Mouse (Mus musculus): ENCODE measurements around the gene Shisa7. TPM values are rescaled to one million over a fixed set of nuclear protein-coding genes. Genes with fewer than 3 reads are reported as not detected.
"Not testable (repeated sequence)": the region's sequence is repeated elsewhere in the genome, so short reads cannot be mapped to it uniquely, and the experiment has no call there.

Shisa7 gene
- total RNA-seq, 2 experiments from 2014 or later, result 0.12 to 0.18 TPM

DNA sequence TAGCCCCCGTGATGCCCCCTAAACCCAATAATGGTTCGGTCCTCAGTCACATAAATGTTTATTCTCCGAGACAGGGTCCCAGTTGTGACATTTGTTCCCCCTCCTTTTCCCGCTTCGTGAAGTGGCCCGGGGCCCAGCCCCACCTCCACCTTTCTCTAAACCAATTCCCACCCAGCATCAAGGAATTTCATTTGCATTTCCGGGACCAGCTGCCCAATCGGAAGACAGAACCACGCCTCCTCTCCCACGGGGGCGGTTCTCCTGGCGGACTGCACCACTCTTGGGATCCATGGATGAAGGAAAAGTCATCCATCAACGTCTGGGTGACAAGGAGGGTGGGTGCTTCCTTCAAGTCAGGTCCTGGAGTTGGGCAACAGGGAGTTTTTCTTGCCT is 417 bp upstream of the Shisa7 start:
- DNase-seq, result no peak

DNA sequence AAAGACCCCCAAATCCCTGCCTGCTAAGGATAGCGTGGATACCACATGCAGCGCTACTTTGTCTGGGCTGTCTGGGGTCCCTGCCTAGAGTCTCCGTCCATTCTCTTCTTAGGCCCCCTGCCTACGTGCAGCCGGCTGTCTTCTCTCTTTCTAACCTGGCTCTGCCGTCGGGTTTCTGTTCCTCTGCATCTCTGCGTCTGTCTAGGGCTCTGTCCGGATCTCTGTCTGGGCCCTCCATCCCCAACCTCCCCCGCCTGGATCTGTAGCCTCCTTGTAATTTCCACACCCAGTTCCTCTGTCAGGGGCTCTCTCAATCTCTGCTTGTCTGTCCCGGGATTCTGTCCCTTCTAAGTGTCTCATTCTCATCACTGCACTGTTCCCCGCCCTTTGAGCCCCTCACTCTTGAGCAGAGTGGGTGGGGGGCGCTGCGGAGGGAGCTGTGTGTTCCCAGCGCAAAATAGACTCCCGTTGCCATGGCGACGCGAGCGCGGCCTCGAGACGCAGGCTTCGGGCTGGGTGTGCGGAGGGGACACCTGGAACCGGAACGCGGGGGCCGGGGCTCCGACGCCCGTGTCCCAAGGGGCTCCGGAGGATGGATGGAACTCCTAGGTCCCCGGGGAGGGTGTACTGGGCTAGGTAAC is 772 bp downstream of the Shisa7 start:
- no peak for DNase-seq

DNA sequence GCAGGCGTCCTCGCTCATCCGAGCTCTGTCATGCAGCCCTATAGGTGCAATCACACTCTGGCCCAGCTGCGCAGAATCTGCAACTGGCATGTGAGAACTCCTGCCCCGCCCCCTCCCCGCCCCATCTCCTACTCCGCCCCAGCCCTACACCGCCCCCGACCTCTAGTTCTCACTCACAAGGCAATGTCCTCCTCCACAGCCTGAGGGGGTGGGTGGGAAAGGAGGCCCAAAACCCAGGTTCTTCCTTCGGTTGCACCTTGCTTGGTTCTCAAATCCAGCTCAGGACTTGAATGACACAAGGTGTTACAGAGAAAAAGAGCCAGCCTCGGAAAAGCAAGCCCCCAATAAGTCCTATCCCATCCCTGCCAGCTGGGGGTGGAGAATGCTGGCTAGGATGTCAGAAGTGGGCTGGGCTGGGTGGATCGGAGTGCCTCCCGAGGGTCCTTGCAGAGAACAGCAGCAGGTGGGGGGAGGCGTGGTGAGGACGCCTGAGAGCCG is 1.8 kb downstream of the Shisa7 start:
- no peak for DNase-seq

DNA sequence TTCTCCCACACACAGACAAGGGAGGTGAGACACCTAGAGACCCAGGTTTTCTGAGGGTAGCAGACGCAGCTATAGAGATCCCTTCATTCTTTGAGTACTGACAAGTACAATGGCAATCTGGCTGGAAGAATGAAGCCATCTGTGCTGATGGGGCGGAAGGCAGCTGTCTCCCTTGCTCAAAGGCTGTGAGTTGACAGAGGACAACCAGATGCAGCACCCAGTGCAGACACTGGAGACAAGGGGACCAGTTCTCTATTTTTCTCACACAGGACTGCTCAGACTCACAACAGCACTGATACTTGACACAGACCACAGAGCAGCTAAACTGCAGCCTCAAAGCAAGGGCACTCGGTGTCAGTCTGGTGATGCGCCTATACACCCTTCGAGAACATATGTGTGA is 2.4 kb downstream of the Shisa7 start:
- no peak for DNase-seq

DNA sequence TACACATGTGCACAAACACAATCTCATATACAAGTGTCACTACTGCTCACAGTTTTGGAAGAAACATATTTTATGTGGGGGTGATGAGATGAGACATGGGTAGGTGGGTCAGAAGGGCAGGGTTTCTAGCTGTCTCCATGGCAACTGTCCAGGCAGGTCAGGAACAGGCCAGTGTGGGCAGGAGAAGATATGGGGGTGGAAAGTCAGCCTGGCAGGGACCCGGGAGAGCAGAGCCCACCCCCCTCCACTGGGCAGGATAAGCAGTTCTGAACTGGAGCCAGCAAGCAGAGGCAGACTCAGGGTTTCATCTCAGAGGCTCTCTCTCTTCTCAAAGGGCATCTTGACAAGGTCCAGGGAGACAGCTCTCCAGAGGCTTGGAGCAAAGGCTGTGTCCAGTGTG is 6.9 kb downstream of the Shisa7 start:
- no peak for DNase-seq

DNA sequence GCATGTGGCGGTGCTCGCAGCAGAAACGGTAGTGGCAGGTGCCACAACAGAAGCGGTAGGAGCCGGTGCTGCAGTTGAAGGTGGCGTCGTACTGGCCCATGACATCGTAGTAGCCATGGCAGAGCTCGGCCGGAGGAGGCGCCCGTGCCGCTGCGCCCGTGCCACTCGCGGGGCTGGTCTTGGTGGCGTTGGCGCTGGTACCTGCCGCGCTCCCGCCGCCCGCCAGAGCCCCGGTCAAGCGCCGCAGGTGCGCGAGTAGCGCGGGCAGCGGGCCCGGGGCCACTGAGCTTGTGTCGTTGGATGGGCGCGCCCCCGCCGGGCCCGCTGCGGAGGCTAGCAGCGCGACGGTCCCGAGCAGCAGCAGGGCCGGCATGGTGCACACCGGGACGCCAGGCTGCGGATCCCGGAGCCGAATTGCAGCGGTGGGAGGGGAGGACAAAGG is 8.1 kb downstream of the Shisa7 start:
- peak; percentile 47 for DNase-seq

DNA sequence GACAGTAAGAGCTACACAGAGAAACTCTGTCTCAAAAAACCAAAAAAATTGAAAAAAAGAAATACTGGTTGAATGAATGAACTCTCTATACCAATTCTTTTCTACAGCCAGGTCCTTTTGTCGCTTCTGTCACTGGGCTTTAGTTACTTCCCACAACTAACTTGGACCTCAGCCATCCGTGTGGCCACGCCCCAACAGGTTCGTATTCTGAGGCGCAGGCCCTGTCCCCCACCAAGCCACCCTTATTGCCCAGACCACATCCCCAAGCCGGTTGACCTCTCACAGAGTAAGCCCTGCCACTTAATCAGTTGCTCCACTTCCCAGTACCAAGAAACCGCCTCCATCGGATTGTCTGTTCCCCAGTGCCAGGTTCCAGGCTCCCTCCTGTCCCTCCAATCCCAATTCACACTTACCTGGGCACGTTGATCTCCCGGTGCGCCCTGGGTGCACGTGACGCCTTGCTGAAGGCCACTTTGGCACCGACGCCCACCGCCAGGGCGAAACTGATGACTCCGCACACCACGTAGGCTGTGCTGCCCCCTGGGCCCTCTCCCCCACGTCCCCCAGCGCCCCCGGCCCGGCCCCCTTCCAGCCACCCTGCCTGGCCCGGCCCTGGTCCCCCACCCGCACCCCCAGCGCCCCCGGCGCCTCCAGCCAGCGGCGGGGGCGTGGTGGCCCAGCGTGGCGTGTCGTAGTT is 8.7 kb downstream of the Shisa7 start:
- no peak for DNase-seq

DNA sequence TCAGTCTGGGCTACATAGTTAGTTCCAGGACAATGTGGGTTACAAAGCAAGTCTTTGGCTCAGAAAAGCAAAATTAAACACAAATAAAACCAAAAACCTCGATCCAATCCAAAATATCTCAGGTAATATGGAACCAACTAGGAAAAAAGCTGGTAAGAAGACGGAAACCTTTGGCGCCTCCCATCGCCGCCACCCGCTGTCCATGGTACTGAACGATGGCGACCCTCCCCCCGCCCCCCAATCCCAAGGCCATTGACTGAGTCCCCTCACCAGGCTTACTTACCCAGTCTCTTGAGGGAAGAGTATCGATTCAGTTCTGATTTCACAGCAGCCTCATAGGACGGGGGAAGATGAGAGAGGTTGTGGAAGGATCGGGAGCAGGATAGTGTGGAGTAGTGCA is 14.0 kb downstream of the Shisa7 start:
- no peak for DNase-seq

DNA sequence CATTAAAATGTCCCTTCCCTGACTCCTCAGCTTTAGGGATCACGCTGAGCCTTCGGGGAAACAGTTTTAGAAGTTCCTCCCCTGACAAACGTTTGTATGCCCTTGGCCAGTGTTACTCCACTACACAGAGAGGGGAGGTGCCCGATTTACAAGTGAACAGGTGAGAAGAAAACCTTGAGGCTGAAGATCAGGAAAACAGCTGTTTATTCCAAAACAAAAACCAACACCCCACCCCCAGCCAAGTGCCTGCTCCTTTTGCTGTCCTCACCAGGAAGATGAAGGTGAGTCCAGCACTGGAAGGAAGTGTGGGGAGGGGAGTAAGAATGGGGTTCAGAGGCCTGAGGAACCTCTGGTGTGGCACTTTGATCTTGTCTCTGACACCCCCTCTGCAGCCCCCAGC is 19.1 kb downstream of the Shisa7 start:
- no peak for DNase-seq

DNA sequence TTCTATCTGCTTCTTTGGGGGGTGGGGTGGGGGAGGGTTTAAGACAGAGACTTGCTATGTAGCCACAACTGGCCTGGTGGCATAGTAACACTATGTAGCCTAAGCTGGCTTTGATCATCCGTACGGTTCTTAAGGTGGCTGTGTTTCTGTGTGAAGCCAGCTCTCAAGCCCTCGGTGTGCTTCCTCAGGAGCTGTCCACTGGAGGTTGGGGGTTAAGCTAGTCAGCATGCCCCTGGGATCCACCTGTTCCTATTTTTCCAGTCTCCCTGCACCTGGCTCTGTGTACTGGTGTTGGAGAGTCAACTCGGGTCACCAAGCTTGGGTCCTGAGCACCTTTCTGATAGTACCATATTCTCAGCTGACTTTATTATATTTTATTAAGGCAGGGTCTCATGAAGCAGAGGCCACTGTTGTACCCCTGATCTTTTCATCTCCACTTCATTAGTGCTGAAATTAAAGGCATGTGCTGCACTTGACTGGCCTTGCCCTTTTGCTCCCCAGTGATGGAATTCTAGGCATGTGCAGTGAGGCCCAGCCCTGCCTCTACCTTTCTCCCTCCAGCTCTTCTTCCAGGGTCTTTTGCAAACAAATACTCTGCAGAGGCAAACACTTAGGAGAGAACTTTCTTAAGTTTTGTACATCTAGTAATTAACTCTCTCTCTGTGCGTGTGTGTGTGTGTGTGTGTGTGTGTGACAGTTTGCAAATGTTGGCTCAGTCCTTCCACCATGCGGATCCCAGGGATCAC is 22.2 kb downstream of the Shisa7 start:
- no peak for DNase-seq

DNA sequence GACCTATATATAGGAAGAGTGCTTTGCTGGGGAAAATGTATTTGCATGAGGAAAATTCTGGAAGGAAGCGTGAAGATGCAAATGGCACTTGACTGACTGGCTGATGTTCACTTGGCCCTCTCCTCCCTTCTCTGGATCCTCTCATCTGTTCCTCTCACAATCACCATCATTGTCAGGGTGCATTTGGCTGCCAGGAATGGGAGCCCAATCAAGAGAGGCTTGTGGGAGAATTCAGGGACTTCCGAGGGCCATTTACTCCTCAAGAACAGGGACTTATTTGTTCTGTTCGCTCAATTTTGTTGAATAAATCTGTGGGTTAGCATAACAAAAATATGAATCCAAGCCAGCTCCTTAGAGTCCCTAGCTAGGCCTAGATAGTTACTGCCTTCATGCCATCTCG is 22.8 kb downstream of the Shisa7 start:
- no peak for DNase-seq

DNA sequence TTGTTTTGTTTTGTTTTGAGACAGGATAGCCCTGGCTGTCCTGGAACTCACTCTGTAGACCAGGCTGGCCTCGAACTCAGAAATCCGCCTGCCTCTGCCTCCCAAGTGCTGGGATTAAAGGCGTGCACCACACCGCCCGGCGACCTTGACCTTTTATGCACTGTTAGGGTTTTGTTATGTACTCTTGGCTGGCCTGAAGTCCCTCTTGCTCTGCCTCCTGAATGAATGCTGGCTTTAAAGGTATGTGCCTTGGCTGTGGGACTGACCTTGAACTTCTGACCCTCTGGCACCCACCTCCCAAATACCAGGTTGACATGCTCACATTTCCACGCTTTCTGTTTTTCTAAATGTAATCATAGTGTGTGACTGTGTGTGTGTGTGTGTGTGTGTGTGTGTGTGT is 23.6 kb downstream of the Shisa7 start:
- not testable (repeated sequence) for DNase-seq

DNA sequence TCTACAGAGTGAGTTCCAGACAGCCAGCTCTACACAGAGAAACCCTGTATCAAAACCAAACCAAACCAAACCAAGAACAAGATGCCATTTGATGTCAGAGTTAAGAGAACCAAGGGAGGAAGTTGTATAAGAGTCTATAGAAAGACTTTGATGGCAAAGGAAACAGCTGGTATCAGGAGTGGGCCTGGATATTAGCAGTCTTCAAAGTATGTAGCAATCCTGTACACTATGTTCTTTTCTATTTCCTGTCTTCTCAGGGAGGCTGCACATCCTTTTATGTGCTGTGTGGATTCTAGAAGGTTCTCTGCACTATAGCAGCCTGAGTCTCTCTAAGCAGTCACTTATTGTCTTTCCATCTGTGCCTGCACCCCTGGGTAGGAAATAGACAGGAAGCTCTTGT is 27.9 kb downstream of the Shisa7 start:
- DNase-seq, result no peak

DNA sequence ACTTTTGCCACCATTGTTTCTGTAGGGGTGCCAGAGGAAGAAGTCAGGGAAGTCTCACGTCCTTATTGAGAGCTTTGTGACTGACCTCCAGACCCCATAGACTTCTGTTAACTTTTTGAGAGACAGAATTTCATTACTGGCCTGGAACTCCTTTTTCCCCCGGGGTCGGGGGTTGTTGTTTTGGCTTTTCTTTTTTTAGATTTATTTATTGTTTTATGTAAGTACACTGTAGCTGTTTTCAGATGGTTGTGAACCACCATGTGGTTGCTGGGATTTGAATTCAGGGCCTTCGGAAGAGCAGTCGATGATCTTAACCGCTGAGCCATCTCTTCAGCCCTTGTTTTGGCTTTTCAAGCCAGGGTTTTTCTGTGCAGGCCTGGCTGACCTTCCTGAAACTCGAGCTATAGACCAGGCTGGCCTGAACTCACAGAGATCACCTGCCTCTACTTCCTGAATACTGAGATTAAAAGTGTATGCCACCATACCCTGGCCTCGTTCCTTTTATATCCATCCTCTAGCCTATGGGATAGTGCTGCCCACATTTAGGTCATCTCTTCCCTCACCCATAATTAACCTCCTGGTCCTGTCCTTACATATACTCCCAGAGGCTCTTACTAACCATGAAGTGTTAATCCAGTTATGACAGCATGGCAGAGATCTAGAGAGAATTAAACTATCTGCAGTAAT is 31.2 kb downstream of the Shisa7 start:
- DNase-seq, result no peak

DNA sequence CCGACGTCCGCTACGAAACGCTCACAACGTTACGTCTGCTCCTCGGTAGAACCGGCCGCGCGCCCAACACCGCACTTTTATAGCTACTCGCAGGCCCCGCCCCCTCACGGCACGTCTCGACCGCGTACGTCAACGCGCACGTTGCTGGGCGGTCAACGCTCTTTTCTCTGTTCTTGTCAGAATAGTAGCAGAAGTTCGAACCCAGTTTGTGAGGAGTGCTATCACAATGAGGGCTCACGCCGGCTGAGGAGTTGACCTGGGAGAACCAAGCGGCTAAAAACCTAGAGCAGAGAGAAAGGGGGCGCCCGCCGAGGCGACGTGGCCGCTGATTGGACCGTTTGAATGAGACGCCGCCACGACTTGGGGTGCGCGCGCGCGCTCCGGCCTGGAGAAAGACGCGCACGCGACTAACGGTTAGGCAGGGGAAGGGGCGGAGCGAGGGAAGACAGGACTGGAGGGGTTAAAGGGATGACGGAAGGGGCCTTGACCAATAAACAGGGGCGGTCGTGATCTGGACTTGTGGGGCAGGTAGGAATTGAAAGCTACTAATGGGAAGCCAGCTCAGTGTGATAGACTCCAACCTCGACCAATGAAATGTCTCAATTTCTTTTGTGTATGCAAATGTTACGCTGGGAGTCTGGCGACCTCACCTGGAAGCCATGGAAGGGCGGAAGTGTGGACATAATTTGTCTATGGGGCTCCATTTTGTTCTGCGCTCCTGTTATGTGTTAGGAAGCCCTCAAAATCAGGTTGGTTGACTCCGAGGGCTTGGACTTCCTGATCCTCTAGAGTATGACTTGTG is 32.0 kb downstream of the Shisa7 start, which contains the start of gene Ube2s:
Ube2s (minus strand) TSS at position 288 of the 802 bp plus-strand sequence.
- peak; percentile 97 for DNase-seq

DNA sequence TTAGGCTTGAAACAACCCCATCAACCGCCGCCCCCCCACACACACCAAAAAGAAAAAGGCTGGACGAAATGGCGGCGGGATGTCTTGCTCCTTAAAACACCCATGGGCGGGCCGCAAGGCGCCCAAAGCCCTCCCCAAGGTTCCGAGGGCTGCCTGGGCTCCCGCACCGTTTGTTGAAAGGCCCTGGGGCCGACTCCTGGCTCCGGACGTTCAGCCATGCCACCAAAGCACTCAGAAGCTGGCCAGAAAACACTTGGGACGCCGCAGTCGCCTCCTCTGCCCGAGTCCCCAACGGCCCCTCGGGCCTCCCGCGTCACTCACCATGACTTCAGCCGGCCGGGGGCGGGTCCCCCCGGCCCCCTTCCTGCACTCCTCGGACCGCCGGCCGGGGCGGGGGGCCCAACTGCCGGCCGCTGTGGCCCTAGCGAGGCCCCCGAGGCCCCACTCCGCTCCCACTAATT is 32.6 kb downstream of the Shisa7 start:
- DNase-seq, result no peak

DNA sequence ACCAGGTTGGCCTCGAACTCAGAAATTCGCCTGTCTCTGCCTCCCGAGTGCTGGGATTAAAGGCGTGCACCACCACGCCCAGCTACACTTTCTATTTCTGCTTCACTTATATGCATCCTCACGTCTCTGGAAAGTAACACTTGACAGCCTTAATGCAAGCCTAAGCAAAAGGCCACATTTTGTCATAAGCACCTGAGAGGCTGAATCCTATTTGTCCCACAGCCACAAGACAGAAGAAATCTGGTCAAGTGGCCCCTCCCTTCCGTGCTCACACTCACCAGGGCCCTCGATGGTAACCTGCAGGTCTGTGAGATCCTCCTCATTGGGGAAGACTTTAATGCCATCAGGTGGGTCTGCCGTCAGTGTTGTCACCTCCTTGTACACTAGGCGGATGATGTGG is 33.4 kb downstream of the Shisa7 start:
- DNase-seq, result not testable (repeated sequence)

DNA sequence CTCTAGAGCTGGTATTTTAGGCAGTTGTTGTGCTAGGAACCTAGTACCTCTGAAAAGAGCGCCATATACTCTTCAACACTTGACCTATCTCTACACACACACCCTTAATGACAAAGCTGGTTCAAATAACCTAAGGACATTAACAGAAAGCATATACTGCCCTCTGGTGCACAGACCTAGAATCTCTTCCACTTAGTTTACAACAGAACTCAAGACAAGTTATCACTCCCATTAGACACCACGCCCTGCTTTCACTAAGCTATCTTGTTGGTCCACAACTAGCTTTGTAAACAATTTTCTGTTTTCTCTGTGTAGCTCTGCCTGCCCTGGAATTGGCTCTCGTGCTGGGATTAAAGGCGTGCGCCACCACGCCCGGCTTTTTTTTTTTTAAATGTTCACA is 37.8 kb downstream of the Shisa7 start:
- no peak for DNase-seq

DNA sequence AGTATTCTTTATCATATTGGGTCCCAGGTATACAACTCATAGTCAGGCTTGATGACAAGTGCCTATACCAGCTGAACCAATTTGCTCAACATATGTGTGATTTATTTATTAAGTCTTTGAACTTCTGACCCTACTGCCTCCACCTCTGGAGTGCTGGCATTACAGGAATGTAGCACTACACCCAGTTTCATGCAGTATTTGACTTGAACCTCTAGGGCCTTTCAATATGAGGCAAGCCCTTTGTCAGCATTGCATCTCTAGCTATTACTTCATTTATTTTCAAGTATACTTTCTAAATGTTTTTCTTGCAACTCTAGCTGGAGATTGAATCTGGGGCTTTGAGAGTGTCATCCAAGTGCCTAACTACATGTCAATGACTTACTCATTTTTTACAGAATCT is 42.2 kb downstream of the Shisa7 start:
- DNase-seq, result no peak

DNA sequence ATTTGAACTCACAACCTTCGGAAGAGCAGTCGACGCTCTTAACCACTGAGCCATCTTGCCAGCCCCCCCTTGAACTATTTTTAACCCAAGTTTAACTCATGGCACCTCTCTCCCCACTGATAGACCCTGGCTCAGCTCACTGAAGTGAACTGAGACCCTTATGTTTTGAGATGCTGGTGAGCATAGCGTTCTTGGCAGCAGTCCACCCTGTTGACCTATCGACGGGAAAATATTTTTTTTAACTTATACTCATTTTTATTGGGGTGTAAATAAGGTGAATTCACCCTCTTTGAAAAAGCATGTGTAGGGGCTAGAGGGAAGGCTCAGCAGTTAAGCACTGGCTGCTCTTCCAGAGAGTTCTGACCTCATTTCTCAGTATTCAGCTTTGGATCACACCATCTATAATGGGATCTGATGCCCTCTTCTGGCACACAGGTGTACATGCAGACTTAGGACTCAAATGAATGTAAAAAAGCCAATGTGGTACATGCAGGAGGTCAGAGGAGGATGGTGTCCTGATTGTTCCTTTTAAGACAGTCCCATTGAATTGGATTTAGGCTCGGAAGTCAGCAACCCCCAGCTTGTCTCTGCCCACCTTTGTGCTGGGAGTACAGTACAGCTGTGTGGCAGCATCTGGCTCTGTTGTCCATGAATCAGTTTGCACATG is 48.6 kb downstream of the Shisa7 start:
- no peak for DNase-seq

DNA sequence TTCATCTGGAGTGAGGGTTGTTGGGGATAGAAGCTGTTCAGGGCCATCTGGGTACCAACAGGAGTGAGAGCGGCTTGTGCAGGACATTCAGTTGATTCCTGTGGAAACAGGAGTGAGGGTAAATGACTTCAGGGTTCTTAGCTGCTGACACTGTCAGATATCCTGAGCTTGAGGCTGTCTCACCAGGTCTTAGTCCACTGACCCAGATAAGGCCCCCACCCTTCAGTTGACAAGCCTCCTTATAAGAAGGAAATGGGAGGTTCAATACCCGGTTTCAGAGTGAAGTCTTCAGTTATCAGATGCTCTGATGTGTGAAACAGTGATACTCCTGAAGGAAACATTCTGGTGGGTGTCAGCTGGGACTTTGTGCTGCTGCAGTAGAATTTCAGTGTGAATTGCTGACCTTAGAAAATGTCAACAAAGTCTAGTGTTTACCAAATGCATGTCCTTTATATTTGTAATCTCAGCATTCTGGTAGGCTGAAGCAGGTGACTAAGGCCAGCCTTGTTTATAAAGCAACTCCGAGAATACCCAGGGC is 49.8 kb downstream of the Shisa7 start:
- DNase-seq, result no peak

Measured in gastrocnemius, postnatal 10 days (tissue).